16 mouse cellular contexts compared by ENCODE assay signal in genomic region chr14:83752477-83752876, GRCm38 (mm10).
"Had no signal": no experiment of that assay in that cellular context is flagged by ENCODE, and none has a peak within 500 bp of the region (broad histone marks: within the 10 kb centered on the region; RNA-seq: fewer than 3 reads in every experiment).

No protein-coding gene starts in this region.

- H3K4me3 ChIP-seq: neural tube, embryonic 13.5 days; neural tube, embryonic 15.5 days; stomach, embryonic 15.5 days had no signal

- H3K9ac ChIP-seq: neural tube, embryonic 13.5 days; neural tube, embryonic 15.5 days; stomach, embryonic 15.5 days had no signal

- H3K4me1 ChIP-seq: neural tube, embryonic 13.5 days; neural tube, embryonic 15.5 days; stomach, embryonic 15.5 days had no signal

- H3K27ac ChIP-seq: neural tube, embryonic 13.5 days; neural tube, embryonic 15.5 days; stomach, embryonic 15.5 days; stomach, postnatal 0 days had no signal

- H3K9me3 ChIP-seq: neural tube, embryonic 13.5 days; neural tube, embryonic 15.5 days; stomach, embryonic 15.5 days had no signal

- H3K36me3 ChIP-seq: neural tube, embryonic 13.5 days; neural tube, embryonic 15.5 days; stomach, embryonic 15.5 days had no signal

- DNase-seq: retina, postnatal 1 day; right cerebral cortex, adult 18-20 months; right cerebral cortex, postnatal 14 days; right cerebral cortex, postnatal 25 days; right cerebral cortex, postnatal 4 days; spleen, adult 18-20 months; thymus, adult 18-20 months; thymus, adult 2 months; thymus, postnatal 14 days; thymus, postnatal 25 days; thymus, postnatal 36 days; thymus, postnatal 4 days had no signal

- H3K27me3 ChIP-seq: neural tube, embryonic 13.5 days; neural tube, embryonic 15.5 days; stomach, embryonic 15.5 days had no signal
